Mouse (Mus musculus) layer of hippocampus, adult 2 months (tissue): ENCODE results near the gene Lyz1. TPM values are rescaled to one million over a fixed set of nuclear protein-coding genes. Genes with fewer than 3 reads are reported as not detected.

Experiments used
- DNase-seq, 2 experiments: peaks; one replicate each; pipeline ENCODE4 v3.0.0; 2022; ENCODE audit warnings: low spot score in 2 of 2
- H3K27ac ChIP-seq: fragments of 200-600 bp; 2 replicates; pipeline ENCODE4 v1.8.1; 2022
- H3K4me3 ChIP-seq: fragments of 200-600 bp; 2 replicates; pipeline ENCODE4 v1.8.1; 2022; ENCODE audit warnings: mild to moderate bottlenecking
- CTCF ChIP-seq: fragments of 200-600 bp; conservative IDR thresholded peaks from 2 replicates; pipeline ENCODE4 v1.8.1; 2022; ENCODE audit warnings: antibody characterized with exemption, mild to moderate bottlenecking, moderate library complexity
- long read RNA-seq, 2 experiments: library from polyadenylated mRNA; stranded (forward); transcript quantifications; one replicate each; pipeline ENCODE4 v2.0.0; 2021; ENCODE audit warnings: borderline mapping rate in 2 of 2
- total RNA-seq, 2 experiments: library from RNA; stranded (reverse); gene quantifications; 2 replicates each; pipeline ENCODE4 v1.2.3; 2021

Lyz1 gene
- 1 to 10 TPM in 1 of 2 experiments, under 1 TPM in 1; 0.86 to 1.3 TPM for total RNA-seq
- long read RNA-seq, experiment 1, result 0 reads
- long read RNA-seq, experiment 2, result 0 reads

- DNase-seq, result no peak
- no peak for TF ChIP-seq CTCF
- Histone ChIP-seq H3K27ac (no peak within 1 kb of the TSS), H3K4me3 (no peak within 1 kb of the TSS)
These were observed at the start of gene Lyz1 for GRCm38 (mm10) chr10:117292671-117293070. Gene Lyz1 (minus strand): TSS chr10:117292868.

DNA sequence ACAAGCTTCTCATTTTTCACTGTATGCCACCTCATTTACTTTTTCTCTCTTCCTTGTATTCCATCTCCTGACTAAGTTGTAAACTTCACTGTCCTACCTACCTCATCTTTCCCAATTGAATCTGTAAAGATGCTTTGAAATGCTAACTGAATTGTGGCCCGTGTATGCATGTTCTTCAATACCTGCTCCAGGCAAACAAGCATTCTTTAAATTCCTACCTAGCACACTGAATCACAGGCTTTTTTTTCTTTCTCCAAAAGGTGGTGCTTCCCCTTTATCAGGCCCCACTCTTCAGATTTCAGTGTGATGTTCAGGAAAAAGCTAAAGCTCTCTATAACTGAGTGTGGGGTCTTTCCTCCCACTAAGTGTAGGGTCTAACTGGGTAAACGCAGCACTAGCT lies 49.7 kb upstream of the Lyz1 start:
- TF ChIP-seq CTCF, result no peak
- no peak overlapping the region for H3K4me3 ChIP-seq
- H3K27ac ChIP-seq, result no peak overlapping the region
- DNase-seq, result no peak

- Histone ChIP-seq H3K27ac (no peak overlapping the region), H3K4me3 (no peak overlapping the region)
- no peak for DNase-seq
- TF ChIP-seq CTCF, result no peak
These were observed 48.4 kb upstream of the Lyz1 start for GRCm38 (mm10) chr10:117341029-117341428.

GRCm38 (mm10) chr10:117339241-117339640 lies 46.6 kb upstream of the Lyz1 start:
- DNase-seq, result no peak
- TF ChIP-seq CTCF, result no peak
- H3K4me3 ChIP-seq, result no peak overlapping the region
- H3K27ac ChIP-seq, result no peak overlapping the region

DNA sequence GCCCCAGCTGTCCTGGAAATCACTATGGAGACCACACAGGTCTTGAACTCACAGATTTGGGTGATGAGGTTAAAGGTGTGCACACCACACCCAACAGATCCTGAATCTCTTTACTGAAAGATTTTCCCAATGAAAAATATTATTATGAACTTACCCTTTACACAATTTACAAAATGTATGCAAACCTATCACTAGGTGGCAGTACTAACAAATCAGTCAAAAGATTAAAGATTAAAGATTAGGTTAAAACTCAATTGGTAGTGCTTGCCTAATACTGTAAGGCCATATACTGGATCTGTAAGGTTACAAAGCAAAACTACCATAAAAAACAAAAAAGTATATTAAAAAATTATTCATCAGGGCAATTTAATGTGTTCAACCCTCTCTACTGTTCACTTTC lies 45.3 kb upstream of the Lyz1 start:
- peak; percentile 72 for TF ChIP-seq CTCF
- no peak for DNase-seq
- H3K27ac ChIP-seq, result no peak overlapping the region
- no peak overlapping the region for H3K4me3 ChIP-seq

DNA sequence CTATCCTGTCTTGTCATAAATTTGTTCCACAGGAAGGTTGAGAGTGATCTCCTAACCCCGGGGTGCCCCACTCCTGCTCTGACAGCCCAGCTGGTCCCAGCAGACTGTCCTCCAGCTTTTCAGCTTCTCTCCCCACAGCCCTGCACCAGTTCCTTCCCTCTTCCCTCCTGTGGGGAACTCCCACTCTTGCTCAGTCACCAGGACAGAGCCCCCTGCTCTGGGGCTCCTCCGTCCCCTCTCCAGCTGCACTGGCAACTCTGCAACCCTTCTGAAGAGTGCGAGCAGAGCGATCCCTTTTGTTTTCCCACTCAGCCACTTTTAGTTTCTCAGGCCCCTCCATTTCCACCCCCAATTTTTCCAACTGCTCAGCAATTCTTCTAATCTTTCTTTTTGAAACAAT lies 43.0 kb upstream of the Lyz1 start:
- no peak for DNase-seq
- TF ChIP-seq CTCF, result no peak
- no peak overlapping the region for H3K27ac ChIP-seq
- H3K4me3 ChIP-seq, result no peak overlapping the region

DNA sequence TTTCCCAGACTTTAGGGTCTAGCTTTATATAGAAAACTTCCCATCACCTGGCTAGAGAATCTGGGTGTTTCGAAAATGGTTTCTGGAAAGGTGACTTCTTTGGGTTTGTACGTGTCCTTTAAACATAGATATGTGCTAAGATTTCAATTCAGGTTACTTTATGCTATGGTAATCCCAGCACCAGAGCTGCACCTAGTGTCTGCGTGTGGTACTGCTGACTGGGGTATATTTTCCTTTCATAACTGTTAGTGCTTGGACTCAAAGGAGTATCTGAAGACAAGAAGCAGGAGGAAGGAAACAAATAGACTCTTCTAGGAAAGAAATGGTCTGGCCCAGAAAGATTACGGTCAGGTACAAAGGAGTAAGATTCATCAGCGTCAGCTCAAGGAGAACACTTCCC lies 37.9 kb upstream of the Lyz1 start:
- TF ChIP-seq CTCF, result peak; percentile 71
- DNase-seq, result no peak
- H3K4me3 ChIP-seq, result no peak overlapping the region
- no peak overlapping the region for H3K27ac ChIP-seq

DNA sequence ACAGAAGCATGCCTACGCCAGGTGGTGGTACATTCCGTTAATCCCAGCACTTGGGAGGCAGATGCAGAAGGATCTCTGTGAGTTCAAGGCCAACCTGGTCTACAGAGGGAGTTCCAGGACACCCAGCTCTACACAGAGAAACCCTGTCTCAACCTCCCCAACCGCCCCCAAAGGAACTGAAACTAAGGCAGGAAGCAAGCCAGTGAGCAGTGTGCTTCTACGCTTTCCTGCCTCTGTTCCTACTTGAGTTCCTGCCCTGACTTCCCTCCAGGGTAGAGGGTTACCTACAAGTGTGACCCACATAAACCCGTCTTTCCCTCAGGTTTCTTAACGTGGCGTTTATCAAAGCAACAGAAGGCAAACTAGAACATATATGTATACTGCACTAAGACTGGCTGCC lies 31.1 kb upstream of the Lyz1 start:
- no peak for TF ChIP-seq CTCF
- no peak for DNase-seq
- H3K27ac ChIP-seq, result no peak overlapping the region
- H3K4me3 ChIP-seq, result no peak overlapping the region

DNA sequence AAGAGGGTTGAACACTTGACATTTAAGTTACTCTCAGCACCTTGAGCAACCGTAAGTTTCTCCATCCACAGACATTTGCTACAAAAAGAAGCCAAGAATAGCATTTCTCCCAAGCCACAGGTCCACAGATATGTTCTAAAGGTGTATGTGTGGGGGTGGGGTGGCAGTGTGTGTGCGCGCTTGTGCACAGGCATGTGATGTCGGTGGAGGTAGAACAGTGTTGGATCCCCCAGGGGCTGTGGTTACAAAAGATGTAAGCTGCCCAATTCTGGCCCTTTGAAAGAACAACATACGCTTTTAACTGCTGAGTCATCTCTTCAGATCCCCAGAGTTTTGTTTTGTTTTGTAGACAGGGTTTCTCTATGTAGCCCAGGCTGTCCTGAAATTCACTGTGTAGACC lies 30.0 kb upstream of the Lyz1 start:
- no peak for DNase-seq
- Histone ChIP-seq H3K4me3 (no peak overlapping the region), H3K27ac (no peak overlapping the region)
- no peak for TF ChIP-seq CTCF

GRCm38 (mm10) chr10:117320571-117320981 lies 27.9 kb upstream of the Lyz1 start:
- no peak overlapping the region for H3K27ac ChIP-seq
- no peak overlapping the region for H3K4me3 ChIP-seq
- no peak for DNase-seq
- no peak for TF ChIP-seq CTCF

- no peak for DNase-seq
- Histone ChIP-seq H3K27ac (no peak overlapping the region), H3K4me3 (no peak overlapping the region)
- no peak for TF ChIP-seq CTCF
These were observed 23.7 kb upstream of the Lyz1 start for GRCm38 (mm10) chr10:117316391-117316790.

- no peak for TF ChIP-seq CTCF
- Histone ChIP-seq H3K27ac (no peak overlapping the region), H3K4me3 (no peak overlapping the region)
- DNase-seq, result no peak
These were observed 20.5 kb upstream of the Lyz1 start for GRCm38 (mm10) chr10:117313133-117313532.

GRCm38 (mm10) chr10:117312168-117312567 lies 19.5 kb upstream of the Lyz1 start:
- Histone ChIP-seq H3K27ac (no peak overlapping the region), H3K4me3 (no peak overlapping the region)
- TF ChIP-seq CTCF, result no peak
- DNase-seq, result no peak

- DNase-seq, result no peak
- H3K27ac ChIP-seq, result no peak overlapping the region
- TF ChIP-seq CTCF, result no peak
- no peak overlapping the region for H3K4me3 ChIP-seq
These were observed 11.7 kb upstream of the Lyz1 start for GRCm38 (mm10) chr10:117304371-117304770.

GRCm38 (mm10) chr10:117301688-117302087 lies 9.0 kb upstream of the Lyz1 start:
- no peak for DNase-seq
- TF ChIP-seq CTCF, result no peak

More at GRCm38 (mm10) chr10:117301688-117302087, 9.0 kb upstream of the Lyz1 start:
- H3K4me3 ChIP-seq, result no peak overlapping the region
- no peak overlapping the region for H3K27ac ChIP-seq
